Mouse (Mus musculus): ENCODE data around the gene Npas4. TPM values are rescaled to one million over a fixed set of nuclear protein-coding genes. Genes with fewer than 3 reads are reported as not detected.
"Not testable (repeated sequence)": the region's sequence is repeated elsewhere in the genome, so short reads cannot be mapped to it uniquely, and the experiment has no call there.

The Npas4 gene
- total RNA-seq (2014; fragmentation: Nextera tagmentation) (not detected in 2 replicates), total RNA-seq (2017) (not detected in 2 replicates)

GRCm38 (mm10) chr19:4990256-4990625 is at the start of gene Npas4:
Gene Npas4 (minus strand): TSS chr19:4990316.
- ATAC-seq (replicated peaks; ENCODE audit: low FRiP score, low TSS enrichment, poor library complexity, severe bottlenecking): no peak

GRCm38 (mm10) chr19:5039301-5040114 is 49.4 kb upstream of the Npas4 start:
- ATAC-seq (replicated peaks; ENCODE audit: low FRiP score, low TSS enrichment, poor library complexity, severe bottlenecking): no peak

DNA sequence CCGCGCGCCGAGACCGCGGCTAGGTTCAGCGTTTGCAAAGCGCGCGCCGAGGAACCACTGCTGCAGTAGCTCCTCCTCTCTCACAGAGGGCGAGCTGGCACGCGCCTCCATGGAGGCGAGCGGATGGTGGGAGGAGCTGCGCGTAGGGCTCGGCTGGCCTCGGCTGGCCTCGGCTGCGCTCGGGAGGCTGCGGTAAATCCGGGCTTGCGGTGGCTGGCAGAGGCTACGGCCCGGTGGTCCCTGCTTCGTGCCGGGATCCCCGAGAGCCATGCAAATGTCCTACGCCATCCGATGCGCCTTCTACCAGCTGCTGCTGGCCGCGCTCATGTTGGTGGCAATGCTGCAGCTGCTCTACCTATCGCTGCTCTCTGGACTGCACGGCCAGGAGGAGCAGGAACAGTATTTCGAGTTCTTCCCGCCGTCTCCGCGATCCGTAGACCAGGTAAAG is 48.6 kb upstream of the Npas4 start, which contains the start of the genes B4gat1 and AC124502.3:
TSS of gene B4gat1 (plus strand) at position 118 of the 448 bp plus-strand sequence.
TSS of gene AC124502.3 (plus strand) at position 183 of the 448 bp plus-strand sequence.
- peak; percentile 87 for ATAC-seq (replicated peaks; ENCODE audit: low FRiP score, low TSS enrichment, poor library complexity, severe bottlenecking)

GRCm38 (mm10) chr19:5037678-5038571 is 47.8 kb upstream of the Npas4 start:
- no peak for ATAC-seq (replicated peaks; ENCODE audit: low FRiP score, low TSS enrichment, poor library complexity, severe bottlenecking)

- ATAC-seq (replicated peaks; ENCODE audit: low FRiP score, low TSS enrichment, poor library complexity, severe bottlenecking): no peak
Observed at GRCm38 (mm10) chr19:5036577-5036976, 46.5 kb upstream of the Npas4 start.

- ATAC-seq (replicated peaks; ENCODE audit: low FRiP score, low TSS enrichment, poor library complexity, severe bottlenecking): no peak
Observed at GRCm38 (mm10) chr19:5032686-5033085, 42.6 kb upstream of the Npas4 start.

DNA sequence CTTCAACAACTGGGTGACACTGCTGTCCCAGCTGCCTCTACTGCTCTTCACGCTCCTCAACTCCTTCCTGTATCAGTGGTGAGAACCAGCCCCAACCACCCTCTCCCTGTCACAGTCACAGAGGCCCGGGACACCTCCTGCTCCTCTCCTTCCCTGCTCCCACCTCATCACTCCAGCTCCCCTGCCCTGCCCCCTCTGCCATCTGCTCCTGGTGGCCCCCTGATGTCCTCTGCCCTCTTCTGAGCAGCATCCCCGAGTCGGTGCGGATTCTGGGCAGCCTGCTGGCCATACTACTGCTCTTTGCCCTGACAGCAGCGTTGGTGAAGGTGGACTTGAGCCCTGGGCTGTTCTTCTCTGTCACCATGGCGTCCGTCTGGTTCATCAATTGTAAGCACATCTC is 36.0 kb upstream of the Npas4 start:
- no peak for ATAC-seq (replicated peaks; ENCODE audit: low FRiP score, low TSS enrichment, poor library complexity, severe bottlenecking)

DNA sequence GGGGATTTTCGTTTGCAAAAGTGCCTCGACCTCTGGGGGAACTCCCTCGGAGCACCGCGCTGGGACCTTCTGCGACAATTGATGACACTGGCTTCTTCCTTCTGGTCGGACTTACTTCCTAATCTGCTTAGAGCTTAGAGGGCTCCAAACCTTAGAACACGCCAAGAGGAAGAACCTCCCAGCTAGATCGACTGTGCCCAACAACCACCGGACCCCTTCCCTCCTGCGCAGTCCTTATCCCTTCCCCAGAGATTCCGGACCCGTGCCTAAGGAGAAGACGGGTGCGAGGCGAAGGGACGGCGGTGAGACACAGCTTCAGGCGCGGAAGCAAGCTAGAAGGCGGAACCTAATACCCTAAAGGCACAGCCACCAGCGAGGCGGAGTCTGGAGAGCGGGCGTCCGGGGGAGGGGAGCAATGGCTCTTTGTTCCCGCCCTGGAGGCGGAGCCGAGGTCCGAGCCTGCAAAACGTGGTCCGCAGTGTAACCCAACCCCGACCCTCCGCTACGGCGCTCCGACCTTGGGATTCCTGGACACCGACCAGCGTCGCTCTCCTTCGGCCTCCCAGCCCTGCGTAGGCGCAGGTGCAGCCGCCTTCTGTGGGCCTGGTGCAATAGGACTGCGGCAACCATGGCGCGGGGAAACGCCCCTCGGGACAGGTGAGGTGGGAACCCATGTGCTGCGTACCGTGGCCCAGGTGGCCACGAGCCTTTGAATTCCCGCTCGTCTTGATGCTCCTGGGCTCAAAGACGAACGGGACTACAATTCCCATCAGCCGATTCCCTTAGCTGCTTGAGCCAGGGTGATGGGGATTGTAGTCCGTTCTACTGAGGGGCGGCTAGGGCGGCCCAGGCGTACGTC is 33.7 kb upstream of the Npas4 start, which contains the start of gene Slc29a2:
TSS of gene Slc29a2 (plus strand) at position 240 of the 859 bp plus-strand sequence.
- peak; percentile 97 for ATAC-seq (replicated peaks; ENCODE audit: low FRiP score, low TSS enrichment, poor library complexity, severe bottlenecking)

- ATAC-seq (replicated peaks; ENCODE audit: low FRiP score, low TSS enrichment, poor library complexity, severe bottlenecking): no peak
Observed at GRCm38 (mm10) chr19:5021416-5021815, 31.3 kb upstream of the Npas4 start.

- ATAC-seq (replicated peaks; ENCODE audit: low FRiP score, low TSS enrichment, poor library complexity, severe bottlenecking): no peak
Observed at GRCm38 (mm10) chr19:5018191-5018590, 28.1 kb upstream of the Npas4 start.

DNA sequence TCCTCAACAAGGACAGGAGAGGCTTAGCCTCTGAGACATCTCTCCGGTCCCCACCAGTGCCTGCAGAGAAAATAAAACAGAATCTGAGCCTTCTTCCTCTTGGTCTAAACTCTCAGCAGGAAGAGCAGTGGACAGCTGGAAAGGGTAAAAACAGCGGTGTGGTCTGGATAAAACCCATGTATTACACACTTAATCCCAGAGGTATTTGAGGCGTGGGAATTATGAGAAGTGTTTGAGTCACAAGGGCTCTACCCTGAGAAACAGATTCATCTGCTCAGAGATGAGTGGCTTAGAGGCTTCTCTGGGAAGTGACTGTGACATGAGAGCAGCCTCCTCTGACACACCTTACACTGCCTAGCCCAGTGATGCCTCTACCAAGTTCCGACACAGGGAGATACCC is 27.5 kb upstream of the Npas4 start:
- ATAC-seq (replicated peaks; ENCODE audit: low FRiP score, low TSS enrichment, poor library complexity, severe bottlenecking): no peak

- ATAC-seq (replicated peaks; ENCODE audit: low FRiP score, low TSS enrichment, poor library complexity, severe bottlenecking): peak; percentile 70
Observed at GRCm38 (mm10) chr19:5016782-5017181, 26.7 kb upstream of the Npas4 start.

GRCm38 (mm10) chr19:5016221-5016742 is 26.2 kb upstream of the Npas4 start:
- no peak for ATAC-seq (replicated peaks; ENCODE audit: low FRiP score, low TSS enrichment, poor library complexity, severe bottlenecking)

DNA sequence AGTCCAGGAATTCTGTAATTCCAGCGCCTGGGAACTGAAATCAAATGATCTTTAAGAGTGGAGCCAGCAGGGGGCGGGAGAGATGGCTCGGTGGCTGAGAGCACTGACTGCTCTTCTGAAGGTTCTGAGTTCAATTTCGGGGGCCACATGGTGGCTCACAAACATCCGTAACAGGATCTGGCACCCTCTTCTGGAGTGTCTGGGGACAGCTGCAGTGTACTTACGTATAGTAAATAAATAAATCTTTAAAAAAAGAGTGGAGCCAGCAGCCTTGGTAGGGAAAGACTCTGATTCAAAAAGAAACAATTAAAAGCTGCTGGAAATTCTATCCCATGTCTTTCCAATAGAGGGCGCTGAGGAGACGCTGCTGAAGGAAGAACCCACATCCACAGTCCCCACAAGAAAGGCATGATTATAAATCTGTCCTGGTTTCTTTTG is 24.9 kb upstream of the Npas4 start:
- 0 out of 2 replicates have a peak, but pooled peaks have one; percentile 41 for ATAC-seq (replicated peaks; ENCODE audit: low FRiP score, low TSS enrichment, poor library complexity, severe bottlenecking)

- no peak for ATAC-seq (replicated peaks; ENCODE audit: low FRiP score, low TSS enrichment, poor library complexity, severe bottlenecking)
Observed at GRCm38 (mm10) chr19:5013138-5013537, 23.0 kb upstream of the Npas4 start.

DNA sequence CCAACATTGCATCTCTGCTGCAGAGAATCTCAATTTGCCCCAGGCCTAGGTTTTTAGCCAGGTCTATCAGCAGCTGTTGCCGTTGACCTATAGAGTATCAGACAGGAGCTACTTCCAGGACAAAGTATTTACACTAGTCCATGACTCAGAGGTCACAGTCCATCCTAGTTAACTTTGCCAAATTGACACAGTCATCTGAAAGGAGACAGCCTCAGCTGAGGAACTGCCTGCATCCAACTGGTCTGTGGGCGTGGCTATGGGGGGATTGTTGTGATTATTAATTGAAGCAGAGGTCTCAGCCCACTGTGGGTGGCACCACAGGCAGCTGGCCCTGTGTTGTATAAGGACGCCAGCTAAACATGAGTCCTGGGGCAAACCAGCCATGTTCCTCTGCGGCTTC is 14.8 kb upstream of the Npas4 start:
- ATAC-seq (replicated peaks; ENCODE audit: low FRiP score, low TSS enrichment, poor library complexity, severe bottlenecking): no peak

GRCm38 (mm10) chr19:5003644-5004043 is 13.5 kb upstream of the Npas4 start:
- ATAC-seq (replicated peaks; ENCODE audit: low FRiP score, low TSS enrichment, poor library complexity, severe bottlenecking): not testable (repeated sequence)

GRCm38 (mm10) chr19:5001666-5002406 is 11.7 kb upstream of the Npas4 start:
- ATAC-seq (replicated peaks; ENCODE audit: low FRiP score, low TSS enrichment, poor library complexity, severe bottlenecking): peak; percentile 74
